Mouse (Mus musculus): Measurements from ENCODE around the gene Fkbp5. TPM values are rescaled to one million over a fixed set of nuclear protein-coding genes. Genes with fewer than 3 reads are reported as not detected.

Gene Fkbp5
- polyA plus RNA-seq, 1 experiment from 2014 or later = 10.0 TPM

GRCm38 (mm10) chr17:28527184-28528042 lies 10.1 kb upstream of the Fkbp5 start:
- 42% methylated on average over 12 of the region's 12 CpGs for WGBS
- ATAC-seq (ENCODE audit: low FRiP score, low TSS enrichment) = no peak
- no peak overlapping the region for H3K27ac ChIP-seq (ENCODE audit: low read depth, low read length)
- H3K27me3 ChIP-seq (ENCODE audit: control insufficient read depth, insufficient read depth, low read length) = no peaks in the 10 kb centered on the region
- no peaks in the 10 kb centered on the region for H3K9me3 ChIP-seq (ENCODE audit: control insufficient read depth, low read length)
- no peak overlapping the region for H3K9ac ChIP-seq (ENCODE audit: low read depth, low read length)
- no peaks in the 10 kb centered on the region for H3K36me3 ChIP-seq (ENCODE audit: control insufficient read depth, insufficient read depth, low read length)
- no peak overlapping the region; the same call in 1 of the 2 replicates for H3K4me2 ChIP-seq (replicated peaks; ENCODE audit: low read depth, low read length)
- H3K4me1 ChIP-seq (ENCODE audit: control insufficient read depth, insufficient read depth, low read length) = peaks cover 9% of the 10 kb centered on the region; the same call in 1 of the 2 replicates
- H3K4me3 ChIP-seq (ENCODE audit: low read length) = peak overlapping the region; percentile 4; the same call in 1 of the 2 replicates

- ATAC-seq (ENCODE audit: low FRiP score, low TSS enrichment) = no peak
- Histone ChIP-seq H3K4me3 (ENCODE audit: low read length) (no peak overlapping the region), H3K9ac (ENCODE audit: low read depth, low read length) (no peak overlapping the region), H3K27me3 (ENCODE audit: control insufficient read depth, insufficient read depth, low read length) (0 out of 2 replicates have a peak, but pooled peaks cover 5% of the 10 kb centered on the region), H3K4me1 (ENCODE audit: control insufficient read depth, insufficient read depth, low read length) (peaks cover 13% of the 10 kb centered on the region; the same call in 1 of the 2 replicates), H3K9me3 (ENCODE audit: control insufficient read depth, low read length) (no peaks in the 10 kb centered on the region), H3K4me2 (replicated peaks; ENCODE audit: low read depth, low read length) (no peak overlapping the region), H3K27ac (ENCODE audit: low read depth, low read length) (no peak overlapping the region), H3K36me3 (ENCODE audit: control insufficient read depth, insufficient read depth, low read length) (no peaks in the 10 kb centered on the region)
- 82% methylated on average over 4 of the region's 4 CpGs for WGBS
These were observed 7.6 kb upstream of the Fkbp5 start for GRCm38 (mm10) chr17:28524831-28525430.

- Histone ChIP-seq H3K27me3 (ENCODE audit: control insufficient read depth, insufficient read depth, low read length) (0 out of 2 replicates have a peak, but pooled peaks cover 5% of the 10 kb centered on the region), H3K36me3 (ENCODE audit: control insufficient read depth, insufficient read depth, low read length) (no peaks in the 10 kb centered on the region), H3K4me3 (ENCODE audit: low read length) (no peak overlapping the region; the same call in 1 of the 2 replicates), H3K4me2 (replicated peaks; ENCODE audit: low read depth, low read length) (peak overlapping the region; percentile 96; the same call in 1 of the 2 replicates), H3K4me1 (ENCODE audit: control insufficient read depth, insufficient read depth, low read length) (peaks cover 13% of the 10 kb centered on the region; the same call in 1 of the 2 replicates), H3K9me3 (ENCODE audit: control insufficient read depth, low read length) (no peaks in the 10 kb centered on the region), H3K9ac (ENCODE audit: low read depth, low read length) (no peak overlapping the region), H3K27ac (ENCODE audit: low read depth, low read length) (no peak overlapping the region)
- WGBS = 83% methylated on average over 23 of the region's 23 CpGs
- ATAC-seq (ENCODE audit: low FRiP score, low TSS enrichment) = no peak
These were observed 6.8 kb upstream of the Fkbp5 start for GRCm38 (mm10) chr17:28524009-28524695.

GRCm38 (mm10) chr17:28523355-28524008 lies 6.2 kb upstream of the Fkbp5 start:
- H3K27me3 ChIP-seq (ENCODE audit: control insufficient read depth, insufficient read depth, low read length) = 0 out of 2 replicates have a peak, but pooled peaks cover 5% of the 10 kb centered on the region
- no peaks in the 10 kb centered on the region for H3K9me3 ChIP-seq (ENCODE audit: control insufficient read depth, low read length)
- H3K36me3 ChIP-seq (ENCODE audit: control insufficient read depth, insufficient read depth, low read length) = no peaks in the 10 kb centered on the region
- H3K4me3 ChIP-seq (ENCODE audit: low read length) = peak overlapping the region; percentile 72
- peak overlapping the region; percentile 70 for H3K9ac ChIP-seq (ENCODE audit: low read depth, low read length)
- H3K4me1 ChIP-seq (ENCODE audit: control insufficient read depth, insufficient read depth, low read length) = peaks cover 18% of the 10 kb centered on the region
- peak overlapping the region; percentile 90 for H3K27ac ChIP-seq (ENCODE audit: low read depth, low read length)
- H3K4me2 ChIP-seq (replicated peaks; ENCODE audit: low read depth, low read length) = peak overlapping the region; percentile 96
- ATAC-seq (ENCODE audit: low FRiP score, low TSS enrichment) = no peak
- 6% methylated on average over 28 of the region's 28 CpGs for WGBS

- H3K4me1 ChIP-seq (ENCODE audit: control insufficient read depth, insufficient read depth, low read length) = peaks cover 18% of the 10 kb centered on the region
- peak overlapping the region; percentile 90 for H3K27ac ChIP-seq (ENCODE audit: low read depth, low read length)
- peak overlapping the region; percentile 70 for H3K9ac ChIP-seq (ENCODE audit: low read depth, low read length)
- no peaks in the 10 kb centered on the region for H3K36me3 ChIP-seq (ENCODE audit: control insufficient read depth, insufficient read depth, low read length)
- H3K4me3 ChIP-seq (ENCODE audit: low read length) = peak overlapping the region; percentile 72
- whole genome bisulfite sequencing = under 1% methylated on average over 27 of the region's 66 CpGs
- H3K27me3 ChIP-seq (ENCODE audit: control insufficient read depth, insufficient read depth, low read length) = 0 out of 2 replicates have a peak, but pooled peaks cover 5% of the 10 kb centered on the region
- peak overlapping the region; percentile 96 for H3K4me2 ChIP-seq (replicated peaks; ENCODE audit: low read depth, low read length)
- peak; percentile 78 for ATAC-seq (ENCODE audit: low FRiP score, low TSS enrichment)
- H3K9me3 ChIP-seq (ENCODE audit: control insufficient read depth, low read length) = no peaks in the 10 kb centered on the region
These were observed 5.5 kb upstream of the Fkbp5 start for GRCm38 (mm10) chr17:28522623-28523354.

GRCm38 (mm10) chr17:28521920-28522319 lies 4.6 kb upstream of the Fkbp5 start:
- Histone ChIP-seq H3K4me1 (ENCODE audit: control insufficient read depth, insufficient read depth, low read length) (peaks cover 18% of the 10 kb centered on the region), H3K4me2 (replicated peaks; ENCODE audit: low read depth, low read length) (peak overlapping the region; percentile 96), H3K27ac (ENCODE audit: low read depth, low read length) (no peak overlapping the region), H3K36me3 (ENCODE audit: control insufficient read depth, insufficient read depth, low read length) (no peaks in the 10 kb centered on the region), H3K9ac (ENCODE audit: low read depth, low read length) (no peak overlapping the region), H3K27me3 (ENCODE audit: control insufficient read depth, insufficient read depth, low read length) (0 out of 2 replicates have a peak, but pooled peaks cover 5% of the 10 kb centered on the region), H3K4me3 (ENCODE audit: low read length) (peak overlapping the region; percentile 72; the same call in 1 of the 2 replicates), H3K9me3 (ENCODE audit: control insufficient read depth, low read length) (no peaks in the 10 kb centered on the region)
- 18% methylated on average over 6 of the region's 6 CpGs for WGBS
- ATAC-seq (ENCODE audit: low FRiP score, low TSS enrichment) = no peak

- H3K9ac ChIP-seq (ENCODE audit: low read depth, low read length) = no peak overlapping the region
- no peak overlapping the region for H3K4me2 ChIP-seq (replicated peaks; ENCODE audit: low read depth, low read length)
- 53% methylated on average over 5 of the region's 5 CpGs for WGBS
- 0 out of 2 replicates have a peak, but pooled peaks cover 5% of the 10 kb centered on the region for H3K27me3 ChIP-seq (ENCODE audit: control insufficient read depth, insufficient read depth, low read length)
- H3K36me3 ChIP-seq (ENCODE audit: control insufficient read depth, insufficient read depth, low read length) = no peaks in the 10 kb centered on the region
- no peaks in the 10 kb centered on the region for H3K9me3 ChIP-seq (ENCODE audit: control insufficient read depth, low read length)
- no peak for ATAC-seq (ENCODE audit: low FRiP score, low TSS enrichment)
- H3K4me1 ChIP-seq (ENCODE audit: control insufficient read depth, insufficient read depth, low read length) = peaks cover 18% of the 10 kb centered on the region
- H3K27ac ChIP-seq (ENCODE audit: low read depth, low read length) = no peak overlapping the region
- H3K4me3 ChIP-seq (ENCODE audit: low read length) = no peak overlapping the region
These were observed 3.9 kb upstream of the Fkbp5 start for GRCm38 (mm10) chr17:28521071-28521726.
